Mouse (Mus musculus) G1E-ER4 (cell line): ENCODE results near the gene Klhl9. TPM values are rescaled to one million over a fixed set of nuclear protein-coding genes. Genes with fewer than 3 reads are reported as not detected.
"Not testable (repeated sequence)": the region's sequence is repeated elsewhere in the genome, so short reads cannot be mapped to it uniquely, and the experiment has no call there.

Experiments used
- GATA1 ChIP-seq: IDR thresholded peaks from one replicate; pipeline ENCODE4 v1.8.0; 2012; ENCODE audit warnings: low read length, inconsistent platforms
- polyA plus RNA-seq: library from polyadenylated mRNA; stranded (reverse); fragments of >175 nt; gene quantifications from 2 replicates; pipeline ENCODE4 v1.2.3, GENCODE M21; 2012

The Klhl9 gene
- 6.4 and 7.6 TPM in 2 replicates for polyA plus RNA-seq

DNA sequence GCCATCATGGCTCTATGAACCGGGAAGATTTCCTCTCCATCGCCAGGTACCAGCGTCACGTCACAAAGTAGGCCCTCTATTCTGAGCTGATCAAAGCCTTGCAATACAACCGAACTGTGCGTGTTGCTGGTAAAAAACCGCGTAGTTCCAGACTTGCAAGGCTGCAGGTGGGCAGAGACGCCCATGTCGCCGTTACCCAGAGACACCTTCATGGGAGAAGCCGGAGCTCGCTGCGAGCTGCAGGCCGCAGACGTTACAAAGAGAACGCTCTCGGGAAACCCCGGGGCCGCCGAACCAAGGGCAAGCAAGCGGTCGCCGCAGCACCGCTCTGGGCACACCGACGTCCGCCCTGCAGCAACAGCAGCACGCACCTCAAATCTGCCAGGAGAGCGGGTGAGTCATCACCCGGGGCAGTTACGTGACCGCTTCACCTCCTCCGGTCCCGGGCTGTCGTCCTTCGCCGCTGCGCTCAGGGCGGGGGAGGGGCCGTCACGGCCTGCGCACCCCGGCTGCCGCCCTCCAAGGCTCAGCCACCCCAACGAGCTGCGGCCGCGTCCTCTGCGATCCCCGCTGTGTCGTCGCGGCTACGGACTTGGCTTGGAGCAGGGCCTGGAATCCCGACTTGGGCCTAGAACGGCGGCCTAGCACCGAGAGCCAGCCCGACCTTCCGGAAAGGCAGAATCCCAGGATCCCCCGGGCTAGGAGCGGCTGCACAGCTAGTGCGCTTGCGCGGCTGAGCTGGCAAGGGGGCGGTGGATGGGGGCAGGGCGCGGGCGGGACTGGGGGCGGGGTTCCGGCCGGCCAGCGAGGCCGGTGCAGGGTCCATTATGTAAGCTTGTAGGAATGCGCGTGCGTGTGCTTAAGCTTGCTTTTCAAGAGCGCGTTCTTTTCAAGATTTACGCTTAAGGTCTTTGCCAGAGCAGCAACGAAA is at the start of gene Klhl9, which contains the start of gene Gm26566:
Klhl9 (minus strand) TSS at position 675 of the 931 bp plus-strand sequence.
Gm26566 (plus strand) TSS at position 15 of the 931 bp plus-strand sequence.
- no peak for TF ChIP-seq GATA1

DNA sequence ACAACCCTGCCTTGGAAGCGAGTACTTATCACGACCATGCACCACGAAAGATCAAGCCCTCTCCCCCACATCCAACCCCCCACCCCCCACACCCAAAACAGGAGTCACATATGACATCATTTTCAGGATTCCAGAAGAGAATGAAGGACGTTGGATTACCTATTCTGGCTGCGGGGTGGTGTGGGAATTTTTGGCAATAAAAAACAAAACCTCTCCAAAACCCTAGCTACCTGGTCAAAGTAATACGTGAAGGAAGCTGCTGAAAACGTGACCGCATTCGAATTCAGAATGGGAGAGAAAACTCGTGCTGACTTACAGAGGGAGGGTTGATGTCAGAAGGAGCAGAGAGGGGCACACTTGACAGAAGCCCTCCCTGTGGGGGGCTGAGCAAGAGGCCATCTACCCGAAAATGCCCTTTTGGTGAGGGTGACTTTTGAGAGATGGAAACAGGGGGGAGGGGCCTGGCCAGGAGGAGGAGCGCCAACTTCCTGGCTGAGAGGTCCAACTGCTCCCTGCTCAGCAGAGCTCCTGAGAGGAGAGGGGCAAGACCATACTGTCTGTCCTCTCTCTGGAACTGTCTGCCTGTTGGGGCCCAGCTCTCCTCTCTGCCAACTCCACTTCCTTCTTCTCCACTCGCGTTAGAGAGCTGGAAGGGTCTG is 37.5 kb upstream of the Klhl9 start, which contains the start of gene Gm13283:
Gm13283 (plus strand) TSS at position 510 of the 659 bp plus-strand sequence.
- TF ChIP-seq GATA1, result not testable (repeated sequence)

- TF ChIP-seq GATA1, result not testable (repeated sequence)
Measured at GRCm38 (mm10) chr4:88754818-88755340, 32.6 kb upstream of the Klhl9 start, which contains the start of gene Gm13271. Gm13271 (plus strand) TSS chr4:88754868.

DNA sequence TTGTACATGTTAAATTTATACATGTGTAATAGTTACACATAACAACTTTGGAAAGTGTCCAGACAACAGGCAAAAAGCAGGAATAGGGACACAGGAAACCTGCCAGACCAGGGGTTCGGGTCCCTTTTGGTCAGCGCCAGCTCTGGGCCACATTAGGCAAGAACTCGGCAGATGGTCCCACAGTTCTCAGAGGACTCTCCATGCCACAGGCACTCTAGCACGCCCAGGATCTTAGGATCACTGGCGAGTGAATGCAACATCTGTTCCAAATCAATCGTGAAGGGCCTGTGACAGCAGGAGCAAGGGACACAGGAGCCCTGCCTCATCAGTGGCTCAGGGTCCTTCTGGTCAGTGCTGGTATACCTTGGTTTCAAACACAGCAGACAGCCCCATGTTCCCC is 27.7 kb upstream of the Klhl9 start:
- no peak for TF ChIP-seq GATA1

GRCm38 (mm10) chr4:88744207-88744606 is 21.9 kb upstream of the Klhl9 start:
- no peak for TF ChIP-seq GATA1

DNA sequence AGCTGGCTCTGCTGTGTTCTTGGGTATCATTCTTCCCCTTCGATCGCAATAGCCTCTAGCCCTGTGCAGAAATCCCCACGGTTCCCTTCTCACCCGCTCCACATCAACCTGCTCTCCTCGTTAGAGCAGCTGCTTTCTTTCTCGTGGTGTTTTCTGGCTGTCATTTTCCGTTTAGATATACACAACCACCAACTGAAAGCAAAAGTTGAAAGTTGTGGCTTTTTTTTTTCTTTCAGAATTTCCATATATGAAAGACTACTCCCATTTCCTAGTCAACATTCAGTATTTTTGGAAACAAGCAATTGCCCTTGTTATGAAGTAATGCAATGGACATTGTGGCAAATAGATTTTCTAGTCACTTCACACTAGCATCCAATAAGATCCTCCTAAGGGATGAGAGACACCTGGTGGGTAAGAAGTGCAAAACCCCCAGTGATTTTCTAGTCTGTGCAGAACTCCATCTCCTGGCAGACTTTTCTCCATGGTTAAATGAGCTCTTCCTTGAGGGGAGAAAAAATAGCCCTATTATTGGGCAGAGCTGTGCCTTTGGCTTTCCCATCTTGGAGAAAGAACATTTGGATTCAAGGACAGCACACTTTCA is 20.6 kb upstream of the Klhl9 start:
- TF ChIP-seq GATA1, result no peak

GRCm38 (mm10) chr4:88741426-88741825 is 19.2 kb upstream of the Klhl9 start:
- TF ChIP-seq GATA1, result no peak

DNA sequence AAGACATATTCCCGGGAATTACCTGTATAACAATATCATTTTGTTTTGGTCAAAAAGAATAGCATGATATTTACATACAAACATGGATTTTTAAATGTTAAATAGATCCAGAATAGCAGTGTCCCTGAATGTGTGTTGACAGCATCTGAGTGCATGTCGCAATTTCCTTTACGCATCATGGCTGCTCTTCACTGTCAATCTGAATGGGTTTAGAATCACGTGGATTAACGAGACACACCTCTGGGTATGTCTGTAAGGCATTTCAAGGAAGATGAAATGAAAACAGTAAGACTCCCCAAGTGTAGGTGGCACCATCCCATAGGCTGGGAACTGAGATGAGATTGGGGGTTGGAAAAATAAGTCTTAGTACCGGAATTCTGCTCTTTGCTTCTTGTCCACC is 16.8 kb upstream of the Klhl9 start:
- no peak for TF ChIP-seq GATA1

GRCm38 (mm10) chr4:88738480-88738879 is 16.2 kb upstream of the Klhl9 start:
- no peak for TF ChIP-seq GATA1

GRCm38 (mm10) chr4:88727324-88727723 is 5.1 kb upstream of the Klhl9 start:
- no peak for TF ChIP-seq GATA1

GRCm38 (mm10) chr4:88726727-88727126 is 4.5 kb upstream of the Klhl9 start:
- no peak for TF ChIP-seq GATA1

DNA sequence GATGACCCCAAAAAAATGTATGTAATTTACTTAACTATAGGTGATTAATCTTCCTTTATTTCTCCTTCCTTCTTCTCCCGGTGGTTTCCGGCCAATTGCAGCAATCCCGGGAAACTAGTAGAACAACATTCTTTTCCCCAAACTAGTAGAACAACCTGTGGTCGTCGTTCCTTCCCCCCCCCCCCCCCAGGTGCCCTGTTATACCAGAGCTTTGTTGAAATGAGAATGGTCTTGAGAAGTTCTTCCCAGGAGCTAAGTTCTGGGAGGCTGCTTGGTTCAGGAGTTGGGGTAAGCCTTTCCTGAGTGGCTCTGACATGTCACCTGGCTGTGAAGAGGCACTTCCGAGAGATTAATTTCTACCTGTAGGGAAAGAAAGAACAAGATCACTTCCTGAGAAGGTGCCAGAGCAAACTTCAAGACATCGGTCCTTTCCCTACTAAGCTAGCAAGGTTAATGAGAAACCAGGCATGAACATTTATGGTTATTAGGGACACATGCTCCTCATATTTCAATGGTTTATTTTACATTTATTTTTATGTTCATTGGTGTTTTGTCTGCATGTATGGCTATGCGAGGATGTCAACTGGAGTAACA is 1.3 kb upstream of the Klhl9 start:
- no peak for TF ChIP-seq GATA1

- TF ChIP-seq GATA1, result no peak
Measured at GRCm38 (mm10) chr4:88718715-88719114, 3.5 kb downstream of the Klhl9 start.

- TF ChIP-seq GATA1, result no peak
Measured at GRCm38 (mm10) chr4:88715059-88715458, 7.2 kb downstream of the Klhl9 start.

DNA sequence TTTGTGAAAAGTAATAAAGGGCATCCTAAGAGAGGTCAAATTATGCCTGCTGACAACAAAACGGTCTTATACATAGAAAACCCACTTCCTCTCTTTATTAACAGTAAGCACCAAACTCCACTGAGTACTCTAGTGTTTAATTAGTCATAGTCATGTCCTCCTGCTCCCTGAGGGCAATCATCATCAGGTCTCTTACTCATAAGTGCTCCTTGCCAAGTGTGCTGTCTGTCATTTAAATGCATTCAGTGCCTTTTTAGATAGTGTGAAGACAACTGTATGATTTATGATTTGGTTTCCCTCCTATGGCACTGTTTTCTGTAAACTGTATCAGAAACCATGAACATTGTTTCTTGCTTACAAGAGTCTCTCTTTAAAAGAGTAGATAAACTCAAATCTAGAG is 8.0 kb downstream of the Klhl9 start:
- TF ChIP-seq GATA1, result no peak
